Mouse (Mus musculus) liver, postnatal 0 days (tissue): ENCODE data around the gene Hlf. TPM values are rescaled to one million over a fixed set of nuclear protein-coding genes. Genes with fewer than 3 reads are reported as not detected.

ENCODE experiments used
- ATAC-seq: fragments of 200-750 bp; cut with Nextera tagmentation; 2 replicates; pipeline ENCODE4 v1.8.0; 2017; ENCODE audit warnings: mild to moderate bottlenecking, moderate library complexity
- DNase-seq: peaks from one replicate; pipeline ENCODE4 v3.0.0-alpha.2; 2016
- H3K27ac ChIP-seq: fragments of 300-500 bp; sonication (generic); 2 replicates; pipeline ENCODE4 v1.5.1; 2014; ENCODE audit warnings: antibody characterized with exemption, moderate library complexity, mild to moderate bottlenecking, low read depth
- H3K27me3 ChIP-seq: fragments of 300-500 bp; sonication (generic); 2 replicates; pipeline ENCODE4 v1.6.1; 2014; ENCODE audit warnings: low read length, control low read depth, mixed read lengths; ENCODE audit not compliant: insufficient read depth
- H3K36me3 ChIP-seq: fragments of 300-500 bp; sonication (generic); replicated peaks from 2 replicates; pipeline ENCODE4 v1.6.1; 2014; ENCODE audit warnings: mild to moderate bottlenecking, control low read depth, low read length, moderate library complexity, mixed read lengths; ENCODE audit not compliant: insufficient read depth
- H3K4me1 ChIP-seq: fragments of 300-500 bp; sonication (generic); 2 replicates; pipeline ENCODE4 v1.6.1; 2014; ENCODE audit warnings: antibody characterized with exemption, mild to moderate bottlenecking, control low read depth; ENCODE audit not compliant: insufficient read depth
- H3K4me2 ChIP-seq: fragments of 300-500 bp; sonication (generic); 2 replicates; pipeline ENCODE4 v1.6.1; 2014; ENCODE audit warnings: low read depth, mild to moderate bottlenecking, low read length, moderate library complexity, mixed read lengths
- H3K4me3 ChIP-seq: fragments of 300-500 bp; sonication (generic); 2 replicates; pipeline ENCODE4 v1.5.1; 2014; ENCODE audit warnings: low read depth, low read length
- H3K9ac ChIP-seq: fragments of 300-500 bp; sonication (generic); replicated peaks from 2 replicates; pipeline ENCODE4 v1.6.1; 2014; ENCODE audit warnings: mild to moderate bottlenecking, moderate library complexity
- H3K9me3 ChIP-seq: fragments of 300-500 bp; sonication (generic); 2 replicates; pipeline ENCODE4 v1.6.1; 2016; ENCODE audit warnings: mild to moderate bottlenecking, control low read depth, low read length, mixed read lengths
- CTCF ChIP-seq: sonication (generic); IDR thresholded peaks from 2 replicates; pipeline ENCODE4 v1.5.1; 2016; ENCODE audit warnings: antibody characterized with exemption, low read depth
- EP300 ChIP-seq: IDR thresholded peaks from 2 replicates; pipeline ENCODE4 v1.6.1; 2016; ENCODE audit warnings: antibody characterized with exemption, low read depth, mild to moderate bottlenecking
- WGBS: fragments of 180-500 bp; shearing (Covaris S2); extraction: QIAGEN DNeasy Blood & Tissue Kit; methylation state at CpG from one replicate; pipeline ENCODE4 v1.1.7; 2014; ENCODE audit not compliant: insufficient replicate concordance; 5-methylcytosine and 5-hydroxymethylcytosine counted together
- polyA plus RNA-seq: library from polyadenylated mRNA; unstranded; fragments of >200 nt; fragmentation: Nextera tagmentation; extraction: Ambion mirVana; gene quantifications from 2 replicates; pipeline ENCODE4 v1.2.1, GENCODE M21; 2015

Gene Hlf
- polyA plus RNA-seq, 1 experiment from 2014 or later, result 9.6 TPM

- Histone ChIP-seq H3K9ac (no peak overlapping the region), H3K27me3 (no peaks in the 10 kb centered on the region), H3K4me1 (no peaks in the 10 kb centered on the region), H3K4me3 (no peak overlapping the region), H3K4me2 (no peak overlapping the region), H3K9me3 (no peaks in the 10 kb centered on the region), H3K27ac (no peak overlapping the region), H3K36me3 (0 out of 2 replicates have a peak, but pooled peaks cover 3% of the 10 kb centered on the region)
- TF ChIP-seq EP300 (no peak), CTCF (no peak)
- no peak for DNase-seq
- 85% methylated on average over 13 of the region's 13 CpGs for WGBS
- no peak for ATAC-seq
Observed at GRCm38 (mm10) chr11:90340836-90341235, 49.9 kb downstream of the Hlf start.

GRCm38 (mm10) chr11:90334816-90335215 lies 55.9 kb downstream of the Hlf start:
- WGBS, result 50% methylated on average over 1 of the region's 1 CpGs
- Histone ChIP-seq H3K4me2 (no peak overlapping the region), H3K9me3 (no peaks in the 10 kb centered on the region), H3K27ac (no peak overlapping the region), H3K4me1 (no peaks in the 10 kb centered on the region), H3K27me3 (no peaks in the 10 kb centered on the region), H3K36me3 (no peaks in the 10 kb centered on the region), H3K4me3 (no peak overlapping the region), H3K9ac (no peak overlapping the region)
- TF ChIP-seq EP300, result no peak
- TF ChIP-seq CTCF, result no peak
- ATAC-seq (no peak), DNase-seq (no peak)

- no peak for ATAC-seq
- Histone ChIP-seq H3K4me1 (no peaks in the 10 kb centered on the region), H3K9ac (no peak overlapping the region), H3K9me3 (no peaks in the 10 kb centered on the region), H3K4me2 (no peak overlapping the region), H3K27ac (no peak overlapping the region), H3K27me3 (no peaks in the 10 kb centered on the region), H3K36me3 (no peaks in the 10 kb centered on the region), H3K4me3 (no peak overlapping the region)
- 65% methylated on average over 4 of the region's 4 CpGs for WGBS
- TF ChIP-seq EP300, result no peak
- TF ChIP-seq CTCF, result no peak
- DNase-seq, result no peak
Observed at GRCm38 (mm10) chr11:90332737-90333136, 58.0 kb downstream of the Hlf start.

GRCm38 (mm10) chr11:90330202-90330694 lies 60.4 kb downstream of the Hlf start:
- ATAC-seq (no peak), DNase-seq (no peak)
- 77% methylated on average over 9 of the region's 9 CpGs for WGBS
- Histone ChIP-seq H3K4me2 (no peak overlapping the region), H3K4me3 (no peak overlapping the region), H3K9ac (no peak overlapping the region), H3K36me3 (no peaks in the 10 kb centered on the region), H3K27ac (no peak overlapping the region), H3K4me1 (no peaks in the 10 kb centered on the region), H3K27me3 (no peaks in the 10 kb centered on the region), H3K9me3 (no peaks in the 10 kb centered on the region)
- no peak for TF ChIP-seq CTCF
- TF ChIP-seq EP300, result no peak

- no peak for ATAC-seq
- TF ChIP-seq CTCF (no peak), EP300 (no peak)
- WGBS, result 56% methylated on average over 1 of the region's 1 CpGs
- no peaks in the 10 kb centered on the region for H3K9me3 ChIP-seq
- H3K4me3 ChIP-seq, result no peak overlapping the region
- H3K36me3 ChIP-seq, result no peaks in the 10 kb centered on the region
- DNase-seq, result no peak
- H3K4me2 ChIP-seq, result no peak overlapping the region
- H3K27me3 ChIP-seq, result no peaks in the 10 kb centered on the region
- no peaks in the 10 kb centered on the region for H3K4me1 ChIP-seq
- no peak overlapping the region for H3K27ac ChIP-seq
- H3K9ac ChIP-seq, result no peak overlapping the region
Observed at GRCm38 (mm10) chr11:90326836-90327235, 63.9 kb downstream of the Hlf start.

- 83% methylated on average over 5 of the region's 5 CpGs for WGBS
- H3K27me3 ChIP-seq, result no peaks in the 10 kb centered on the region
- no peak overlapping the region for H3K4me2 ChIP-seq
- no peak for TF ChIP-seq EP300
- TF ChIP-seq CTCF, result no peak
- no peak overlapping the region for H3K4me3 ChIP-seq
- ATAC-seq (no peak), DNase-seq (no peak)
- no peak overlapping the region for H3K9ac ChIP-seq
- no peaks in the 10 kb centered on the region for H3K4me1 ChIP-seq
- no peaks in the 10 kb centered on the region for H3K9me3 ChIP-seq
- H3K36me3 ChIP-seq, result no peaks in the 10 kb centered on the region
- H3K27ac ChIP-seq, result no peak overlapping the region
Observed at GRCm38 (mm10) chr11:90326146-90326545, 64.5 kb downstream of the Hlf start.

- ATAC-seq, result no peak
- no peak for DNase-seq
- Histone ChIP-seq H3K4me3 (no peak overlapping the region), H3K4me2 (no peak overlapping the region), H3K27me3 (no peaks in the 10 kb centered on the region), H3K27ac (no peak overlapping the region), H3K9ac (no peak overlapping the region), H3K9me3 (no peaks in the 10 kb centered on the region), H3K4me1 (no peaks in the 10 kb centered on the region), H3K36me3 (no peaks in the 10 kb centered on the region)
- TF ChIP-seq CTCF (no peak), EP300 (no peak)
- WGBS, result 80% methylated on average over 3 of the region's 3 CpGs
Observed at GRCm38 (mm10) chr11:90324597-90324996, 66.1 kb downstream of the Hlf start.
